Mouse (Mus musculus) central nervous system, embryonic 14 days (tissue): ENCODE data around the gene Shkbp1. TPM values are rescaled to one million over a fixed set of nuclear protein-coding genes. Genes with fewer than 3 reads are reported as not detected.

ENCODE experiments used
- polyA plus RNA-seq: library from polyadenylated mRNA; depleted of rRNA; stranded (reverse); fragments of >200 nt; gene quantifications from 2 replicates; pipeline ENCODE4 v1.2.3, GENCODE M21; 2012; rRNA removed

The Shkbp1 gene
- 139 and 156 TPM in 2 replicates for polyA plus RNA-seq

DNA sequence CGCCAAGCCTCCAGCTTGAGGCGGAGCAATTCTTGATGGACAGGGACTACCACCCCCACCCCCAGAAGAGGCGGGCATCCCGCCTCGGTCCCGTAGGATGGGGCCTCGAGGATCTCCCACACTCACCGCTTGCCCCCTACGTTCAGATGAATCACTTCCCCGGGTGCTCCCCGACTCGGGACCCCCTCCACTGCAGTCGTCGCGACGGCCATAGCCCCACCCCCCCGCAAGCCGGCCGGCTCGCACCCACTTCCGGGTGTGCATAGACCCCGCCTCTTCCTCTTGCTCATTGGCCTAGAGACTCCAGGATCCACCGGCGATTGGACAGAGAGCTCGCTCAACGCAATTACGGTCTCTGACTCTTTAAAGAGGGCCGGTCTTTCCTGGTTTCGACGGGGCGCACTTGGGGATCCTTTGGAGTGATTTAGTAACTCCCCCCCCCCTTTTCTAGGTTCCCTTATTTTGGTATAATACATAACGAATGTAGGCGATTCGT lies at the start of gene Shkbp1:
Gene Shkbp1, minus strand, starts transcription at position 275 of the 496 bp plus-strand sequence.

GRCm38 (mm10) chr7:27356861-27357594 lies 1.2 kb upstream of the Shkbp1 start, which contains the start of gene Gm20479:
Gm20479 (minus strand) TSS chr7:27357419.

DNA sequence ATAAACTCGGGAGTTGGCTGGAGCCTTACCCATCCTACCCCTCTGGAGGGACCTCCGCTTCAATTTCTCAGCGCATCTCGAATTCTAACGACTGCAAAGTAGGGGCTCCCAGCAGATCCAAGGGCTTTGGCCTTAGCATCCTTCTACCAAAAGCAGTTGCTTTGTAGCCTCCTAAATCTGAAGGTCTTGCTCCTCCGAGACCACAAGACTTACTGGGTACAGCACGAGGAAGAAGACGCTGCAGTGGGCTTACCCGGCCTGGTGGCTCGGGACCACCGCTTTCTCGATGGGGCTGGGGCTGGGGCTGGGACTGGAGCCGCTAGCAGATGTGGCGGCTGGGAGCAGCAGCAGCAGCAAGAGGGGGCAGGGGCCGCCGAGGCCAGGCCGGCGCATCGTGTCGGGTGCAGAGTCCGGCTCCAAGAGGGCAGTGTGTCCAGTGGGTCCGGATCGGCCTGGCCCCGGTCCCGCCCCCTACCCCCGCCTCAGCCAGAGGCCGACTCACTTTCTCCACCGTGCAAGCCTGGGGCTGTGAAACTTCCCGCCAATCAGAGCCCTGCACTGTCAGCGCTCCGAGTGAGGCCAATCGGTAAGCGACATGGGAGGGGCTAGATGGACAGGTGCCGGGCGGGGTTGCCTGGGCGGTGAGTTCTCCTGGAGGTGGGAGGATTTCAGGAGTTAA lies 18.5 kb downstream of the Shkbp1 start, which contains the start of gene Ltbp4:
Gene Ltbp4, minus strand, starts transcription at position 518 of the 679 bp plus-strand sequence.

Other genes starting within 250 kb of the Shkbp1 start
- 3.6 TPM in 1 of 2 replicates, not detected in the other for gene Cyp2f2, start 236.1 kb downstream of the Shkbp1 start, polyA plus RNA-seq
- gene Cyp2t4, start 202.3 kb downstream of the Shkbp1 start, polyA plus RNA-seq, result not detected in 2 replicates
- gene Egln2, start 189.2 kb downstream of the Shkbp1 start, polyA plus RNA-seq, result 113 and 115 TPM in 2 replicates
- gene Rab4b, start 177.1 kb downstream of the Shkbp1 start, polyA plus RNA-seq, result 76.1 and 88.2 TPM in 2 replicates
- 0.36 and 0.84 TPM in 2 replicates for gene Gm21983, start 174.9 kb downstream of the Shkbp1 start, polyA plus RNA-seq
- 20.8 and 75.8 TPM in 2 replicates for gene Mia, start 174.9 kb downstream of the Shkbp1 start, polyA plus RNA-seq
- 9.2 and 9.6 TPM in 2 replicates for gene BC024978, start 160.2 kb downstream of the Shkbp1 start, polyA plus RNA-seq
- gene Snrpa, start 159.7 kb downstream of the Shkbp1 start, polyA plus RNA-seq, result 391 and 412 TPM in 2 replicates
- gene Itpkc, start 127.4 kb downstream of the Shkbp1 start, polyA plus RNA-seq, result 12.6 and 13.0 TPM in 2 replicates
- gene Coq8b, start 123.0 kb downstream of the Shkbp1 start, polyA plus RNA-seq, result 42.3 and 43.1 TPM in 2 replicates
- 95.3 and 97.1 TPM in 2 replicates for gene Numbl, start 97.6 kb downstream of the Shkbp1 start, polyA plus RNA-seq
- 23.4 and 35.0 TPM in 2 replicates for gene Ltbp4, start 18.3 kb downstream of the Shkbp1 start, polyA plus RNA-seq
- not detected in 2 replicates for gene Gm20479, start 1.4 kb upstream of the Shkbp1 start, polyA plus RNA-seq
- gene Sptbn4, start 91.7 kb upstream of the Shkbp1 start, polyA plus RNA-seq, result 19.9 and 20.5 TPM in 2 replicates
- gene Blvrb, start 92.0 kb upstream of the Shkbp1 start, polyA plus RNA-seq, result 18.0 and 25.5 TPM in 2 replicates
- 12.0 and 16.2 TPM in 2 replicates for gene Sertad3, start 117.7 kb upstream of the Shkbp1 start, polyA plus RNA-seq
- gene Sertad1, start 130.9 kb upstream of the Shkbp1 start, polyA plus RNA-seq, result 6.8 and 10.9 TPM in 2 replicates
- gene Prx, start 143.3 kb upstream of the Shkbp1 start, polyA plus RNA-seq, result 2.2 and 3.5 TPM in 2 replicates
- gene Hipk4, start 167.2 kb upstream of the Shkbp1 start, polyA plus RNA-seq, result 1.7 and 2.3 TPM in 2 replicates
- gene Pld3, start 197.2 kb upstream of the Shkbp1 start, polyA plus RNA-seq, result 131 and 151 TPM in 2 replicates
- gene 2310022A10Rik, start 197.2 kb upstream of the Shkbp1 start, polyA plus RNA-seq, result 42.0 and 43.1 TPM in 2 replicates
- 70.1 and 73.9 TPM in 2 replicates for gene Akt2, start 235.5 kb upstream of the Shkbp1 start, polyA plus RNA-seq